Mouse (Mus musculus): Measurements from ENCODE around the gene Acnat1. TPM values are rescaled to one million over a fixed set of nuclear protein-coding genes. Genes with fewer than 3 reads are reported as not detected.
A peak's percentile ranks its signal among the peaks of the same experiment; 100 is the strongest.
"Not testable (repeated sequence)": the region's sequence is repeated elsewhere in the genome, so short reads cannot be mapped to it uniquely, and the experiment has no call there.

Gene Acnat1
- not detected for total RNA-seq (2021)
- long read RNA-seq, experiment 1, result 0 reads
- long read RNA-seq, experiment 2, result 0 reads

GRCm38 (mm10) chr4:49473435-49474100 lies at the start of gene Acnat1:
Gene Acnat1, minus strand, starts transcription at chr4:49473912.
- no peak for DNase-seq

- DNase-seq, result peak; percentile 12 to 25
These were observed 48.9 kb upstream of the Acnat1 start for GRCm38 (mm10) chr4:49522576-49522975.

- no peak for DNase-seq
These were observed 47.6 kb upstream of the Acnat1 start for GRCm38 (mm10) chr4:49521346-49521745.

GRCm38 (mm10) chr4:49520572-49521340 lies 47.0 kb upstream of the Acnat1 start, which contains the start of the genes Mrpl50 and Zfp189:
Gene Mrpl50, minus strand, starts transcription at chr4:49521093.
Gene Zfp189, plus strand, starts transcription at chr4:49521176.
- DNase-seq, result peak; percentile 95 to 98

GRCm38 (mm10) chr4:49519476-49519875 lies 45.8 kb upstream of the Acnat1 start:
- DNase-seq, result no peak

- DNase-seq, result no peak
These were observed 40.7 kb upstream of the Acnat1 start for GRCm38 (mm10) chr4:49514441-49514840.

- DNase-seq, result no peak
These were observed 38.9 kb upstream of the Acnat1 start for GRCm38 (mm10) chr4:49512636-49513035.

GRCm38 (mm10) chr4:49510236-49510835 lies 36.6 kb upstream of the Acnat1 start:
- DNase-seq, result not testable (repeated sequence)

GRCm38 (mm10) chr4:49509183-49509582 lies 35.5 kb upstream of the Acnat1 start:
- DNase-seq, result no peak

GRCm38 (mm10) chr4:49506386-49506785 lies 32.7 kb upstream of the Acnat1 start, which contains the start of gene Baat:
Gene Baat, minus strand, starts transcription at chr4:49506557.
- no peak for DNase-seq

- no peak for DNase-seq
These were observed 29.9 kb upstream of the Acnat1 start for GRCm38 (mm10) chr4:49503563-49503962.

- DNase-seq, result not testable (repeated sequence)
These were observed 12.4 kb upstream of the Acnat1 start for GRCm38 (mm10) chr4:49485934-49486650.

- no peak for DNase-seq
These were observed 11.7 kb upstream of the Acnat1 start for GRCm38 (mm10) chr4:49485442-49485841.

GRCm38 (mm10) chr4:49480896-49481295 lies 7.2 kb upstream of the Acnat1 start:
- no peak for DNase-seq

- no peak for DNase-seq
These were observed 6.5 kb upstream of the Acnat1 start for GRCm38 (mm10) chr4:49480104-49480760.

GRCm38 (mm10) chr4:49479035-49479434 lies 5.3 kb upstream of the Acnat1 start:
- not testable (repeated sequence) for DNase-seq

GRCm38 (mm10) chr4:49478118-49478877 lies 4.6 kb upstream of the Acnat1 start:
- DNase-seq, result peak; percentile 3 to 4

- no peak for DNase-seq
These were observed 871 bp upstream of the Acnat1 start for GRCm38 (mm10) chr4:49474583-49474982.

GRCm38 (mm10) chr4:49469435-49470151 lies 4.1 kb downstream of the Acnat1 start:
- DNase-seq, result no peak

- no peak for DNase-seq
These were observed 6.4 kb downstream of the Acnat1 start for GRCm38 (mm10) chr4:49467360-49467759.
